Comparison of ENCODE assay signal across 14 mouse cellular contexts in the genomic region with DNA sequence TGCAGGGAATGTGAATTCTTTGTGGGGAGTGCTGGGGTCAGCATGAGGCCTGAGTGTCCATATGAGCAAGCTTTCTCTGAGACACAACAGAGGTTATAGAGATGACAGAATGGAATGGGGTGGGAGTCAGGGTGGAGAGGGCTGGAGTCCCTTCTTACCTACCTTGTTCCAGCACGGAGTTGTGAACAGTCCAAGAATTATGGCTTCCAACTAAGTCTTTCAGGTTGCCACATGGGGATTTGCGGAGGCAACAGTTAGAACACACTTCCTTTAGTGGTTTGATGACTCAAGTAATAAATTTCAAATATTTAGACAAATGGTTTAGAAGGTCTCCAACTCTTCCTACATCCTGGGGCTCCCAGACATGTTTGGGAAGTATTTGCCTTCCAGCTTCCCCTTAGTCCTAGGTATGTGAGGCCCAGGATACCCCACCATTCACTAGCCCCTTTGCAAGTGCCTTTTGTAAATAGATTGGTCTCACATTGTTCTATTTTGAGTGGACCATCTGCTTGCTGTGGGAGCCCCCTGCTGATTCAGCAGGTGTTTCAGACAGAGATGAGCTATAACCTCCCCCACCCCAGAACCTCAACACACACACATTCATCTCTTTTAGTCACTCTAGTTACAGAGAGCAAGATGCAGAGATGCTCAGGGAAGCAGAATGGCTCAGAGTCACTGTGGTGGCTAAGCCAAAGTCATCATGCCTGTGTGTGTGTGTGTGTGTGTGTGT. TPM values are rescaled to one million over a fixed set of nuclear protein-coding genes. Genes with fewer than 3 reads are reported as not detected.
DNase-seq lines count a peak whose midpoint lies in the region; ATAC-seq lines count a peak whose summit lies in the region.
"Had no signal": no experiment of that assay in that cellular context is flagged by ENCODE, and none has a peak within 500 bp of the region (broad histone marks: within the 10 kb centered on the region; RNA-seq: fewer than 3 reads in every experiment).

No protein-coding gene starts in this region.

- no peak overlapping the region for H3K9ac ChIP-seq in neural tube, embryonic 11.5 days (ENCODE audit: low read length)
- no peak overlapping the region for H3K9ac ChIP-seq in neural tube, embryonic 15.5 days (replicated peaks)
- no peak overlapping the region for H3K9ac ChIP-seq in neural tube, embryonic 13.5 days
- H3K9ac ChIP-seq: kidney, embryonic 15.5 days; limb, embryonic 12.5 days; lung, embryonic 14.5 days; midbrain, embryonic 15.5 days had no signal

- 0 out of 2 replicates have a peak, but pooled peaks have one; percentile 48 for ATAC-seq in neural tube, embryonic 11.5 days (ENCODE audit: insufficient read depth, low FRiP score, low TSS enrichment)
- no peak for ATAC-seq in neural tube, embryonic 15.5 days (ENCODE audit: low FRiP score)
- peak; percentile 69 for ATAC-seq in neural tube, embryonic 13.5 days (ENCODE audit: low read depth)
- ATAC-seq: CD4-positive, CD25-positive, alpha-beta regulatory T cell, adult 4 months; midbrain, embryonic 15.5 days had no signal

- H3K9me3 ChIP-seq in neural tube, embryonic 11.5 days (ENCODE audit: control insufficient read depth, low read length): no peaks in the 10 kb centered on the region
- H3K9me3 ChIP-seq in neural tube, embryonic 15.5 days (replicated peaks): no peaks in the 10 kb centered on the region
- no peaks in the 10 kb centered on the region for H3K9me3 ChIP-seq in neural tube, embryonic 13.5 days
- H3K9me3 ChIP-seq: kidney, embryonic 15.5 days; limb, embryonic 12.5 days; midbrain, embryonic 15.5 days had no signal

- no peak overlapping the region for H3K4me2 ChIP-seq in neural tube, embryonic 11.5 days (ENCODE audit: low read depth)
- no peak overlapping the region for H3K4me2 ChIP-seq in neural tube, embryonic 15.5 days
- H3K4me2 ChIP-seq in neural tube, embryonic 13.5 days: no peak overlapping the region
- H3K4me2 ChIP-seq: kidney, embryonic 15.5 days; limb, embryonic 12.5 days; lung, embryonic 14.5 days; midbrain, embryonic 15.5 days had no signal

- WGBS in neural tube, embryonic 11.5 days: 51% methylated on average over 2 of the region's 2 CpGs
- WGBS in neural tube, embryonic 15.5 days: 47% methylated on average over 2 of the region's 2 CpGs
- WGBS in neural tube, embryonic 13.5 days: 35% methylated on average over 2 of the region's 2 CpGs

- no peaks in the 10 kb centered on the region for H3K27me3 ChIP-seq in neural tube, embryonic 11.5 days (ENCODE audit: control insufficient read depth, insufficient read depth, low read length)
- H3K27me3 ChIP-seq in neural tube, embryonic 15.5 days (replicated peaks): no peaks in the 10 kb centered on the region
- no peaks in the 10 kb centered on the region for H3K27me3 ChIP-seq in neural tube, embryonic 13.5 days
- H3K27me3 ChIP-seq: kidney, embryonic 15.5 days; limb, embryonic 12.5 days; midbrain, embryonic 15.5 days had no signal

- DNase-seq in frontal cortex, adult 2 months (ENCODE audit: extremely low spot score in 1 of 2, low spot score in 1 of 2): peak; percentile 8 to 17
- no peak for DNase-seq in frontal cortex, postnatal 10 days (ENCODE audit: low spot score in 2 of 2)
- DNase-seq in neural tube, embryonic 11.5 days (ENCODE audit: low spot score): no peak
- DNase-seq in cerebellum, adult 9-10 months: peak; percentile 95
- no peak for DNase-seq in testis, postnatal 10 days (ENCODE audit: low spot score)
- no peak for DNase-seq in B cell, adult 2 months
- DNase-seq: gastrocnemius, postnatal 10 days; lung, embryonic 14.5 days had no signal

- no peaks in the 10 kb centered on the region for H3K4me1 ChIP-seq in neural tube, embryonic 11.5 days (ENCODE audit: control insufficient read depth, insufficient read depth, low read length)
- no peaks in the 10 kb centered on the region for H3K4me1 ChIP-seq in neural tube, embryonic 15.5 days
- H3K4me1 ChIP-seq in neural tube, embryonic 13.5 days (replicated peaks): 0 out of 2 replicates have a peak, but pooled peaks cover 9% of the 10 kb centered on the region
- H3K4me1 ChIP-seq: kidney, embryonic 15.5 days; limb, embryonic 12.5 days; midbrain, embryonic 15.5 days had no signal

- no peaks in the 10 kb centered on the region for H3K36me3 ChIP-seq in neural tube, embryonic 11.5 days (ENCODE audit: control insufficient read depth, insufficient read depth, low read length)
- H3K36me3 ChIP-seq in neural tube, embryonic 15.5 days: no peaks in the 10 kb centered on the region
- H3K36me3 ChIP-seq in neural tube, embryonic 13.5 days: no peaks in the 10 kb centered on the region
- H3K36me3 ChIP-seq: kidney, embryonic 15.5 days; limb, embryonic 12.5 days; midbrain, embryonic 15.5 days had no signal

- H3K27ac ChIP-seq in neural tube, embryonic 11.5 days (ENCODE audit: low read depth, low read length): no peak overlapping the region
- H3K27ac ChIP-seq in neural tube, embryonic 15.5 days (replicated peaks): no peak overlapping the region
- H3K27ac ChIP-seq in neural tube, embryonic 13.5 days (replicated peaks): no peak overlapping the region
- H3K27ac ChIP-seq: kidney, embryonic 15.5 days; limb, embryonic 12.5 days; midbrain, embryonic 15.5 days had no signal

- H3K4me3 ChIP-seq in neural tube, embryonic 11.5 days (ENCODE audit: low read depth, low read length): no peak overlapping the region
- H3K4me3 ChIP-seq in neural tube, embryonic 15.5 days (replicated peaks): no peak overlapping the region
- H3K4me3 ChIP-seq in neural tube, embryonic 13.5 days: no peak overlapping the region
- H3K4me3 ChIP-seq: kidney, embryonic 15.5 days; limb, embryonic 12.5 days; midbrain, embryonic 15.5 days had no signal

RNA-seq across cellular contexts. Expression of a gene that starts 55.1 kb away (rescaled TPM):
- polyA plus RNA-seq in frontal cortex, adult 2 months (2012; rRNA removed): 33.8 and 42.0 TPM in 2 replicates
- 66.4 and 79.1 TPM in 2 replicates for polyA plus RNA-seq in neural tube, embryonic 11.5 days (2014; fragmentation: Nextera tagmentation; extraction: Ambion mirVana)
- polyA plus RNA-seq in neural tube, embryonic 15.5 days (2015; fragmentation: Nextera tagmentation; extraction: Ambion mirVana): 68.8 and 75.3 TPM in 2 replicates
- polyA plus RNA-seq in neural tube, embryonic 13.5 days (2015; fragmentation: Nextera tagmentation; extraction: Ambion mirVana): 81.6 and 93.0 TPM in 2 replicates

Comparison
In these comparisons a context has a peak if more than half of its experiments do, and no peak if none do; other contexts are left out.
1. DNase-seq: peak in frontal cortex, adult 2 months (2 of 2) and cerebellum, adult 9-10 months (single experiment); none in frontal cortex, postnatal 10 days (0 of 2), neural tube, embryonic 11.5 days (single experiment), testis, postnatal 10 days (single experiment) and B cell, adult 2 months (0 of 2).